Mouse (Mus musculus): Measurements from ENCODE around the gene Elovl6. TPM values are rescaled to one million over a fixed set of nuclear protein-coding genes. Genes with fewer than 3 reads are reported as not detected.

Gene Elovl6
- polyA plus RNA-seq, 1 experiment, result 7.7 TPM

GRCm38 (mm10) chr3:129545228-129545627 is 13.1 kb downstream of the Elovl6 start:
- Histone ChIP-seq H3K27ac (ENCODE audit: control insufficient read depth, insufficient read depth, low read depth, low read length, poor library complexity) (no peak overlapping the region), H3K4me1 (ENCODE audit: control insufficient read depth, insufficient read depth, low read length) (no peaks in the 10 kb centered on the region), H3K4me3 (replicated peaks; ENCODE audit: control insufficient read depth, low read depth, low read length) (no peak overlapping the region)
- WGBS, result 72% methylated on average over 1 of the region's 1 CpGs
- TF ChIP-seq POLR2A (IDR thresholded peaks at IDR 0.05; ENCODE audit: borderline replicate concordance, control insufficient read depth, low read depth, low read length) (no peak), CTCF (IDR thresholded peaks at IDR 0.05; ENCODE audit: control insufficient read depth, insufficient read depth, low read length) (no peak)

GRCm38 (mm10) chr3:129545801-129546200 is 13.6 kb downstream of the Elovl6 start:
- TF ChIP-seq POLR2A (IDR thresholded peaks at IDR 0.05; ENCODE audit: borderline replicate concordance, control insufficient read depth, low read depth, low read length), result no peak
- no peak for TF ChIP-seq CTCF (IDR thresholded peaks at IDR 0.05; ENCODE audit: control insufficient read depth, insufficient read depth, low read length)

GRCm38 (mm10) chr3:129547837-129548435 is 15.8 kb downstream of the Elovl6 start:
- Histone ChIP-seq H3K27ac (ENCODE audit: control insufficient read depth, insufficient read depth, low read depth, low read length, poor library complexity) (no peak overlapping the region), H3K4me3 (replicated peaks; ENCODE audit: control insufficient read depth, low read depth, low read length) (no peak overlapping the region), H3K4me1 (ENCODE audit: control insufficient read depth, insufficient read depth, low read length) (peaks cover 2% of the 10 kb centered on the region; the same call in 1 of the 2 replicates)
- 63% methylated on average over 8 of the region's 8 CpGs for WGBS
- TF ChIP-seq POLR2A (IDR thresholded peaks at IDR 0.05; ENCODE audit: borderline replicate concordance, control insufficient read depth, low read depth, low read length), result no peak
- TF ChIP-seq CTCF (IDR thresholded peaks at IDR 0.05; ENCODE audit: control insufficient read depth, insufficient read depth, low read length), result no peak

More at GRCm38 (mm10) chr3:129545801-129546200, 13.6 kb downstream of the Elovl6 start:
- H3K27ac ChIP-seq (ENCODE audit: control insufficient read depth, insufficient read depth, low read depth, low read length, poor library complexity), result no peak overlapping the region
- no peaks in the 10 kb centered on the region for H3K4me1 ChIP-seq (ENCODE audit: control insufficient read depth, insufficient read depth, low read length)
- 88% methylated on average over 6 of the region's 6 CpGs for WGBS
- H3K4me3 ChIP-seq (replicated peaks; ENCODE audit: control insufficient read depth, low read depth, low read length), result no peak overlapping the region

GRCm38 (mm10) chr3:129548760-129549159 is 16.6 kb downstream of the Elovl6 start:
- Histone ChIP-seq H3K4me3 (replicated peaks; ENCODE audit: control insufficient read depth, low read depth, low read length) (no peak overlapping the region), H3K4me1 (ENCODE audit: control insufficient read depth, insufficient read depth, low read length) (peaks cover 2% of the 10 kb centered on the region; the same call in 1 of the 2 replicates), H3K27ac (ENCODE audit: control insufficient read depth, insufficient read depth, low read depth, low read length, poor library complexity) (no peak overlapping the region)
- TF ChIP-seq POLR2A (IDR thresholded peaks at IDR 0.05; ENCODE audit: borderline replicate concordance, control insufficient read depth, low read depth, low read length) (no peak), CTCF (IDR thresholded peaks at IDR 0.05; ENCODE audit: control insufficient read depth, insufficient read depth, low read length) (no peak)
- WGBS, result 87% methylated on average over 8 of the region's 8 CpGs

- 79% methylated on average over 5 of the region's 5 CpGs for WGBS
- no peak for TF ChIP-seq CTCF (IDR thresholded peaks at IDR 0.05; ENCODE audit: control insufficient read depth, insufficient read depth, low read length)
- TF ChIP-seq POLR2A (IDR thresholded peaks at IDR 0.05; ENCODE audit: borderline replicate concordance, control insufficient read depth, low read depth, low read length), result no peak
- H3K4me1 ChIP-seq (ENCODE audit: control insufficient read depth, insufficient read depth, low read length), result peaks cover 2% of the 10 kb centered on the region; the same call in 1 of the 2 replicates
- no peak overlapping the region for H3K4me3 ChIP-seq (replicated peaks; ENCODE audit: control insufficient read depth, low read depth, low read length)
- H3K27ac ChIP-seq (ENCODE audit: control insufficient read depth, insufficient read depth, low read depth, low read length, poor library complexity), result no peak overlapping the region
Measured at GRCm38 (mm10) chr3:129549546-129549945, 17.4 kb downstream of the Elovl6 start.

GRCm38 (mm10) chr3:129551581-129552290 is 19.6 kb downstream of the Elovl6 start:
- H3K4me3 ChIP-seq (replicated peaks; ENCODE audit: control insufficient read depth, low read depth, low read length), result no peak overlapping the region
- H3K27ac ChIP-seq (ENCODE audit: control insufficient read depth, insufficient read depth, low read depth, low read length, poor library complexity), result no peak overlapping the region
- TF ChIP-seq POLR2A (IDR thresholded peaks at IDR 0.05; ENCODE audit: borderline replicate concordance, control insufficient read depth, low read depth, low read length) (no peak), CTCF (IDR thresholded peaks at IDR 0.05; ENCODE audit: control insufficient read depth, insufficient read depth, low read length) (no peak)
- peaks cover 2% of the 10 kb centered on the region; the same call in 1 of the 2 replicates for H3K4me1 ChIP-seq (ENCODE audit: control insufficient read depth, insufficient read depth, low read length)
- 82% methylated on average over 9 of the region's 9 CpGs for WGBS

GRCm38 (mm10) chr3:129552370-129552769 is 20.2 kb downstream of the Elovl6 start:
- TF ChIP-seq POLR2A (IDR thresholded peaks at IDR 0.05; ENCODE audit: borderline replicate concordance, control insufficient read depth, low read depth, low read length), result no peak
- Histone ChIP-seq H3K27ac (ENCODE audit: control insufficient read depth, insufficient read depth, low read depth, low read length, poor library complexity) (no peak overlapping the region), H3K4me1 (ENCODE audit: control insufficient read depth, insufficient read depth, low read length) (peaks cover 2% of the 10 kb centered on the region; the same call in 1 of the 2 replicates), H3K4me3 (replicated peaks; ENCODE audit: control insufficient read depth, low read depth, low read length) (no peak overlapping the region)
- 21% methylated on average over 6 of the region's 6 CpGs for WGBS

- TF ChIP-seq CTCF (IDR thresholded peaks at IDR 0.05; ENCODE audit: control insufficient read depth, insufficient read depth, low read length), result no peak
- TF ChIP-seq POLR2A (IDR thresholded peaks at IDR 0.05; ENCODE audit: borderline replicate concordance, control insufficient read depth, low read depth, low read length), result 0 out of 2 replicates have a peak, but pooled peaks have one; percentile 16
- H3K27ac ChIP-seq (ENCODE audit: control insufficient read depth, insufficient read depth, low read depth, low read length, poor library complexity), result no peak overlapping the region
- no peak overlapping the region for H3K4me3 ChIP-seq (replicated peaks; ENCODE audit: control insufficient read depth, low read depth, low read length)
- H3K4me1 ChIP-seq (ENCODE audit: control insufficient read depth, insufficient read depth, low read length), result peaks cover 2% of the 10 kb centered on the region; the same call in 1 of the 2 replicates
- WGBS, result 3% methylated on average over 9 of the region's 9 CpGs
Measured at GRCm38 (mm10) chr3:129553173-129553572, 21.0 kb downstream of the Elovl6 start.
